Mouse (Mus musculus) MEL (cell line): Measurements from ENCODE around the gene Fchsd2.

Experiments used
- CHD2 ChIP-seq: IDR thresholded peaks from 2 replicates; pipeline ENCODE4 v1.6.1; 2011; ENCODE audit warnings: low read length, improper control_type of control experiment
- CTCF ChIP-seq, 3 experiments: IDR thresholded peaks in 2 of 3; conservative IDR thresholded peaks in 1 of 3; 2 replicates each; pipeline ENCODE4 v1.5.1; 2011 to 2012; ENCODE audit warnings: low read length in 3 of 3, low read depth in 2 of 3, mild to moderate bottlenecking in 2 of 3, improper control_type of control experiment in 1 of 3, inconsistent platforms in 1 of 3, mixed read lengths in 1 of 3, moderate library complexity in 1 of 3; ENCODE audit not compliant: control insufficient read depth in 1 of 3, insufficient read depth in 1 of 3, poor library complexity in 1 of 3, severe bottlenecking in 1 of 3
- MYC ChIP-seq: IDR thresholded peaks from 2 replicates; pipeline ENCODE4 v1.6.1; 2011; ENCODE audit warnings: low read depth, mild to moderate bottlenecking, low read length, improper control_type of control experiment, moderate library complexity
- POLR2A ChIP-seq, 2 experiments: IDR thresholded peaks; 2 replicates each; pipeline ENCODE4 v1.6.1; 2011 to 2012; ENCODE audit warnings: low read length in 2 of 2, mild to moderate bottlenecking in 2 of 2, control low read depth in 1 of 2, improper control_type of control experiment in 1 of 2, low read depth in 1 of 2, moderate library complexity in 1 of 2; ENCODE audit not compliant: control insufficient read depth in 1 of 2, insufficient read depth in 1 of 2, poor library complexity in 1 of 2
- RAD21 ChIP-seq: IDR thresholded peaks from 2 replicates; pipeline ENCODE4 v1.6.1; 2011; ENCODE audit warnings: mild to moderate bottlenecking, low read depth, low read length, improper control_type of control experiment
- USF1 ChIP-seq: IDR thresholded peaks from 2 replicates; pipeline ENCODE4 v1.6.1; 2014; ENCODE audit warnings: low read depth, mild to moderate bottlenecking, inconsistent platforms, low read length, improper control_type of control experiment, moderate library complexity

GRCm38 (mm10) chr7:101315699-101316098 is 223.0 kb downstream of the Fchsd2 start:
- TF ChIP-seq CHD2 (no peak), RAD21 (no peak), POLR2A (IDR thresholded peaks at IDR 0.05; ENCODE audit: control insufficient read depth in 1 of 2, insufficient read depth in 1 of 2, low read depth in 1 of 2, low read length in 2 of 2, poor library complexity in 1 of 2) (no peak), MYC (no peak), CTCF (IDR thresholded peaks at IDR 0.05 in 2 of 3, conservative IDR thresholded peaks at IDR 0.05 in 1 of 3; ENCODE audit: control insufficient read depth in 1 of 3, insufficient read depth in 1 of 3, low read depth in 2 of 3, low read length in 3 of 3, poor library complexity in 1 of 3, severe bottlenecking in 1 of 3) (no peak), USF1 (no peak)
